Mouse (Mus musculus) heart, postnatal 4 days (tissue): Measurements from ENCODE around the gene Hist1h1d. TPM values are rescaled to one million over a fixed set of nuclear protein-coding genes. Genes with fewer than 3 reads are reported as not detected.
A peak's percentile ranks its signal among the peaks of the same experiment; 100 is the strongest.
"Not testable (repeated sequence)": the region's sequence is repeated elsewhere in the genome, so short reads cannot be mapped to it uniquely, and the experiment has no call there.

ENCODE experiments used
- DNase-seq: peaks from one replicate; pipeline ENCODE4 v3.0.0; 2021
- total RNA-seq, 2 experiments: library from RNA; stranded (reverse); gene quantifications; 2 replicates each; pipeline ENCODE4 v1.2.3; 2021

The Hist1h1d gene
- total RNA-seq, 2 experiments from 2014 or later: 40.0 to 43.0 TPM

GRCm38 (mm10) chr13:23573034-23573897, 20.2 kb downstream of the Hist1h1d start:
- not testable (repeated sequence) for DNase-seq

GRCm38 (mm10) chr13:23573898-23574524, 20.9 kb downstream of the Hist1h1d start, which contains the start of the genes Hist1h2bf and Hist1h2ad:
Hist1h2bf (minus strand) TSS chr13:23574196.
Hist1h2ad (plus strand) TSS chr13:23574381.
- peak; percentile 89 for DNase-seq

- not testable (repeated sequence) for DNase-seq
These were observed 21.6 kb downstream of the Hist1h1d start for GRCm38 (mm10) chr13:23574546-23575170.

DNA sequence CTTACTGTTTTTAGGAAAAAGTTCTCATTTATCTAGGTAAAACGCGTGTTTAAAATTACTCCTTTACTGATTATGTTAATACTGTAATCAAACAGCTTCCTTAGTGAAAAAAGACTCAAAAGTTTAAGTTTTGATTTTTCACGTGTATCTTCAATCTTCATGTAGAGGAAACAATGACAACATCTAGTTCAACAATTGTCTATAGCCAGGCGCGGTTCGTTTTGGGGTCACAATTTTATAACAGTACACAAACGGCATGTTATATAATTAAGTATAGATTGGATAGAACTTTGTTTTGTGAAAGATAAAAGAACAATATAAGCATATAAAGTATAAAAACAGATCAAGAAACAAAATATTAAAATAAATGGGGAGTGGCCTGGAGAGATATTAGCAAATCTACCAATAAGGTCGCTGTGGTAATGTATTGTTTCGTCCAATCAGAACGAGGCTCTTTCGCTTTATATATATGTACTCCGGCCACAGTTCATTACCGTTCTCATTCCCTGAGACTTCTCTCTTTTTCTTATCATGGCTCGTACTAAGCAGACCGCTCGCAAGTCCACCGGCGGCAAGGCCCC, 22.3 kb downstream of the Hist1h1d start, which contains the start of gene Hist1h3d:
Hist1h3d (plus strand) TSS at position 493 of the 581 bp plus-strand sequence.
- DNase-seq: peak; percentile 42

DNA sequence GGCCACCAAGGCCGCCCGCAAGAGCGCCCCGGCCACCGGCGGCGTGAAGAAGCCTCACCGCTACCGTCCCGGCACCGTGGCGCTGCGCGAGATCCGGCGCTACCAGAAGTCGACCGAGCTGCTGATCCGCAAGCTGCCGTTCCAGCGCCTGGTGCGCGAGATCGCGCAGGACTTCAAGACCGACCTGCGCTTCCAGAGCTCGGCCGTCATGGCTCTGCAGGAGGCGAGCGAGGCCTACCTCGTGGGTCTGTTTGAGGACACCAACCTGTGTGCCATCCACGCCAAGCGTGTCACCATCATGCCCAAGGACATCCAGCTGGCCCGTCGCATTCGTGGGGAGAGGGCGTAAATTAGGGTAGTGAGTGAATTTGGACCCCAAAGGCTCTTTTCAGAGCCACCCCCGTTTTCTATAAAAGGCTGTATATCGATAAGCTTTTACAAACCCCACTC, 22.8 kb downstream of the Hist1h1d start:
- not testable (repeated sequence) for DNase-seq

DNA sequence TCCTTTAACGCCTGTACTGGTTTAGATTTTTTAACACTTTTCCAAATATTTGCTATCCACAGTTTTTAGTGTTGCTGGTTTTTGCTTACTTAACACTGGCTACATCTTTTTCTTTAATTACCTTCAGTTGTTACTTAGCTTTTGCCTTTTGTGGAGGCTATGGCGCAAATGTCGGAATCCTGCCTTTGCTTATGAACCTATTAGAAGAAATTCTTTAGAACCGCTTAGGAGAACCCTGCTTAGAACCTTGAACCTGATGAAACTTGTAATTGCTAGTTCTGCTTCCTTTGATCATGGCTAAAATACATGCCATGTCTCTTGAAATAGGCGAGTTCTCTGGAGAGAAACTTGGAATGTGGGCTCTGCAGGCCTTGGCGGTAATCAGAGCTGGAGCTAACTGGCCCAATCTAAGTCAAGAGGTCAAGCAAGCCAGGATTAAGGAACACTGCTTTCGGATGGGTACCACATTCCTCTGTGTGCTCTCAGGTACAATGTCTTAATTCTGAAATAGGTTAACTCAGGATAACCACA, 23.4 kb downstream of the Hist1h1d start:
- DNase-seq: no peak

DNA sequence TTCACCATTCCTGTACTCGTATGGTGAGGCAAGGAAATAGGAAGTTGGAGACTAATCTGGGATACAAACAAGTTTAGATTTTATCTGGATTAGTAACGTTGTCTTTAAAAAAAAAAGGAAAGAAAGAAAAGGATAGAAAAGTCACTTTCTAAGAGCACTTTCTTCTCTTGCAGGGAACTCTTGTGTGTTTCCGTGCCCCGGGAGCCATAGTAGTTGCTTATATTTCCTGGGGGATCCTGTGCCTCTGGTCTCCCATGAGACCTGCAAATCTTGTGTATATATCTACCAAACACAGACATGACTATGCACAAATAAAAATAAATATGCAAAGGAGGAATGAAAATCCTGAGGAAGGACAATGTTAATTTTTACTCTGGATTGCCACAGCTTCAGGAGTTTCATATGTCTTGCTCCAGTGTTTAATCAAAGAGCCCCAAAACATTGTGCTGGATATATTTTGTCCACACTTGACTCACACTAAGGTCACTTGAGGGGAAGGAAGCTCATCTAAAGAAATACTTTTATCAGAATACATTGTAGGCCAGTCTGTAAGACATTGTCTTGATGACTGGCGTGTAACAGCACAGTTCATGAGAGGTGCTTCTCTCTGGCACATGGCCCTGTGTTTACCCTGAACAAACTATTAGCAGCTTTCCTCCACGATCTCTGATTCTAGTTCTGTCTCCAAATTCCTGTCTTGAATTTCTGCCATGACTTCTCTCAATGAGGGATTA, 24.0 kb downstream of the Hist1h1d start:
- DNase-seq: no peak

DNA sequence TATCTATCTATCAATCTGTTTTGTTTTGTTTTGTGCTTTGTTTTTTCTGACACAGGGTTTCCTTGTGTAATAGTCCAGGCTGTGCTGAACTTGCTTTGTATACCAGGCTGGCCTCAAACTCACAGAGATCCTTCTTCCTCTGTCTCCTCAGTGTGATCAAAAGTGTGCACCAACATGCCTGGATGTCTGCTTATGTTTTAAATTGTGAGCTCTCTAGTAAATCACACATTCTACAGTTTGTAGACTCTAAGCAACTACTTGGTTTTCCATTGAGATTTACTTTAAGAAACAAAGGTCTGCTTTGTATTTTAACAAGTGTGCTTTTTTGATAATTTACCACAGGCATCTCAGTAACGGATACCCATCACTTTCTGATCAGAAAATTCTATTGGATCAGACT, 24.8 kb downstream of the Hist1h1d start:
- no peak for DNase-seq

DNA sequence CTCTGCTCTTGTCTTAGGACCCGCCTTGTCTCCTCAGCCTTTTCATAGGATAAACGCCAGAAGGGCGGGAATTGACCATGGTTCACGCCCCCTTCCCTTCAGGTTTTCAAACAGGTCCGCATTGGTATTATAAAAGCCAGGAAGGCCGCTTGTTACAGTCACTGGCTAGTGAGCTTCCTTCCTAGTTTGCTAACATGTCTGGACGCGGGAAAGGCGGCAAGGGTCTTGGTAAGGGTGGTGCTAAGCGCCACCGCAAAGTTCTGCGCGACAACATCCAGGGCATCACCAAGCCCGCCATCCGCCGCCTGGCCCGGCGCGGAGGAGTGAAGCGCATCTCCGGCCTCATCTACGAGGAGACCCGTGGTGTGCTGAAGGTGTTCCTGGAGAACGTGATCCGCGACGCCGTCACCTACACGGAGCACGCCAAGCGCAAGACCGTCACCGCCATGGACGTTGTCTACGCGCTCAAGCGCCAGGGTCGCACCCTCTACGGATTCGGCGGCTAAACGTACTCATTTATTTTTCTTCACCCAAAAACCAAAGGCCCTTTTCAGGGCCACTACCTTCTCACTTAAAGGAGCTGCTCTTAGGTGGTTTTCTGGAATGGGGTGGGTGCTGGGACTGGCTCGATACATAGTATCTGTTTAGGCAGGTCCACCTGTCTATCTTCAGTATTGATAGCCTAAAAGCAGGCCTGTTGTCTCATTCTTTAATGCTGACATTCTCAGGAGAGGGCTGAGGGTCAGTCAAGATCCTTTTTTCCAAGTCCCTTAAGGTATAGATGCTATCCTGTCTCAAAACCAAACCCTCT, 28.6 kb downstream of the Hist1h1d start, which contains the start of gene Hist1h4d:
Hist1h4d (plus strand) TSS at position 191 of the 811 bp plus-strand sequence.
- peak; percentile 97 for DNase-seq

DNA sequence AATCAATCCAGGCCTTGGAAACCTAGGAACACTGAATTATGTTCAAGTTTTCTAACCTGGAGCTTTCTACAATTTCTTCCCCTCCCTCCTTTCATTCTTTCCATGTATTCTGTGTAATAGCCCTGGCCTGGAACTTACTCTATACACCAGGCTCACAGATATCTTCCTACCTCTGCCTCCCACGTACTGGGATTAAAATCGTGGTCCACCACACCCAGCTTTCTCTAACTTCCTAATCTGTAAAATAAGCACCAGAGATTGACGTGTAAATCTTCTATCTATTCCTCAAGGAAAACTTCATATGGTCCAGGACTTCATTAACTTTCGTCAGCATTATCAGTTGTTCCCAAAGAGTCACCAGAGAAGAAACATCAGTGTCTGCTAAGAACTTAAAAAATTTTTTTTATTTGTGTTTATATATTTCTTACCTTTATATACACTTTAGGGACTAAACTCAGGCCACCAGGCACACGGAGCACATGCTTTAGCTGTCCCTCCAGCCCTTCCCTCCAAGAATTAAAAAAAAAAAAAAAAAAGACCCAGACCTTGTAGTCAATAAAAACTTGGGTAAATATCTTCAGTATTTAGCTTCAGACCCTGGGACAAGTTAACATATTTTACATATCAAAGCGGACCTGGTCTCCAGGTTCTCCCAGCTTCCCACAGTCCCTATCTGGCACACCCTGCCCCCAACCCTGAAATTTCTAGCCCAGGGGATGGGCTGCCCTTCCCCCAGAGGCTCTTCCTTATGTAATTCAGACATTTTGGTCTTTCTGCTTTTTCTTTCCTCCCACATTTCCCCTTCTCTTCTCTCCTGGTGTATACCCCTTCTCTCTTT, 29.4 kb downstream of the Hist1h1d start:
- no peak for DNase-seq

DNA sequence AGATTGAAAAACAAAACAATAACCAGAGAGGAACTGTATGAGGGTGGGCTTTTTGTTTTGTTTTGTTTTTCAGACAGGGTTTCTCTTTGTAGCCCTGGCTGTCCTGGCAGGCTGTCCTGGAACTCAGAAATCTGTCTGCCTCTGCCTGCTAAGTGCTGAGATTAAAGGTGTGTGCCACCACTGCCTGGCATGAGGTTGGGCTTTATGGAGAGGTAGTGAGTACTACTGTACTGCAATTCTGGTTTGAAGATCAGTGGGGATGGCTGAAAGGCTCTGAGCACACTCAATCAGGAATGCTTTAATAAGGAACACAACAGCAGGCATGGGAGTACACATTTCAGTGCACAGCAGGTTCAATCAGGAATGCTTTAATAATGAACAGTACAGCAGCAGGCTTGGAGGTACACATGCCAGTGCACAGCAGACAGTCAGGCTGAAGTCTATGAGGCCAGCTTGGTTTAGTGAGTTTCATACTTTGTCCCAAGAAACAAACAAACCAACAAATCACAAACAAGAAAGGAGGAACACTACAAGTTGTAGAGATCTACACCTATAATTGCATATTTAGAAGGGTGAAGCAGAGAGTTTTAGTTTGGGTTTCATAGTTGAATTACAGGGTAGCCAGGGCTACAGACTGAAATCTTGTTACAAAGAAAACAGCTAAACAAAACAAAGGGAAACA, 30.5 kb downstream of the Hist1h1d start:
- DNase-seq: no peak

DNA sequence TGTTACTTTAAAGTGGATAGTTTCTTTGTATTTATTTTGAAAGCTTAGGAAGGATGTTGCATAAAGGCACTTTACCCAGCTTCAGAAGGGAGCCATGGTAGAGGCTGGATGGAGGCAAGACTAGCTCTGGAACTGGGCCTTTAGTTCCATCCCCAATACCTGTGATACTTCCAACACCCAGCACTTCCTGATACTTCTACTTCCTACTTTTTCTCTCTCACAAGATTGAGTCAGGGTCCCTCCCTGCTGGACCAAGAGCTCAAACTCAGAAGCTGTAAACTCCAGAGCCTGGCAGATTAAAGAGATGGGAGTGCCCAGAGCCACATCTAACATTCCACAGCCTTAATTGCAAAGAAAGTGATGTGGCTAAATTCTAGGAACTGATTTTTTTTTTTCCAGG, 31.3 kb downstream of the Hist1h1d start:
- DNase-seq: no peak

GRCm38 (mm10) chr13:23585029-23585441, 32.0 kb downstream of the Hist1h1d start:
- DNase-seq: peak; percentile 76

GRCm38 (mm10) chr13:23585442-23586098, 32.5 kb downstream of the Hist1h1d start:
- DNase-seq: peak; percentile 66

GRCm38 (mm10) chr13:23586099-23586939, 33.3 kb downstream of the Hist1h1d start:
- no peak for DNase-seq

- DNase-seq: no peak
These were observed 33.8 kb downstream of the Hist1h1d start for GRCm38 (mm10) chr13:23586940-23587225.

GRCm38 (mm10) chr13:23591206-23591605, 38.1 kb downstream of the Hist1h1d start:
- DNase-seq: no peak

DNA sequence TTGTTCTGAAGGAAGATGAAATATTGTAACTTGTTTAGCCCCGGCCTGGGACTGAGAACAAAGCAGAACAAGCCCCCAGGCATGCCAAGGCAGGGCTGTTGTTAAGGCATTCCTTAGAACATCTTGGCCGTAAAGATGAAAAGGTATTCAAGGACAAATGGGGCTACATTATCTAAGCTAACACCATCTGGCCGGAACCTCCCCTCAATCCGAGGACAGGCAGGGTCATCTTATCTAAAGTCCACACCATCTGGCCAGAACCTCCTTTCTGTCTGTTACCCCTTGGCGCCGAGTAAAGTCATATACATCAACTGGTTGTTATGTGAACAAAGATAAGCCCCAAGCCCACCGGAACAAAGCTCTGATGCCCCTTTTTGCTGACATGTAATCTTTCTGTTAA, 38.8 kb downstream of the Hist1h1d start:
- not testable (repeated sequence) for DNase-seq
